Mouse (Mus musculus) testis, adult 2 months (tissue): ENCODE measurements around the gene Akr1c13. TPM values are rescaled to one million over a fixed set of nuclear protein-coding genes. Genes with fewer than 3 reads are reported as not detected.
"Not testable (repeated sequence)": the region's sequence is repeated elsewhere in the genome, so short reads cannot be mapped to it uniquely, and the experiment has no call there.

Source experiments
- H3K27ac ChIP-seq: fragments of 200-500 bp; 2 replicates; pipeline ENCODE4 v1.5.1; 2012; ENCODE audit warnings: low read depth, low read length; ENCODE audit not compliant: control insufficient read depth, insufficient read depth
- H3K27me3 ChIP-seq: fragments of 200-500 bp; 2 replicates; pipeline ENCODE4 v1.6.1; 2012; ENCODE audit warnings: mild to moderate bottlenecking, low read length, moderate library complexity; ENCODE audit not compliant: control insufficient read depth, insufficient read depth
- H3K36me3 ChIP-seq: fragments of 200-500 bp; 2 replicates; pipeline ENCODE4 v1.6.1; 2012; ENCODE audit warnings: mild to moderate bottlenecking, low read length; ENCODE audit not compliant: control insufficient read depth, insufficient read depth
- H3K4me1 ChIP-seq: fragments of 200-500 bp; 2 replicates; pipeline ENCODE4 v1.6.1; 2012; ENCODE audit warnings: low read length; ENCODE audit not compliant: control insufficient read depth, insufficient read depth
- H3K4me3 ChIP-seq: fragments of 200-500 bp; 2 replicates; pipeline ENCODE4 v1.5.1; 2012; ENCODE audit warnings: low read depth, mild to moderate bottlenecking, low read length, moderate library complexity, mixed read lengths; ENCODE audit not compliant: control insufficient read depth
- CTCF ChIP-seq: fragments of 200-500 bp; IDR thresholded peaks from 2 replicates; pipeline ENCODE4 v1.5.1; 2012; ENCODE audit warnings: low read depth, mild to moderate bottlenecking, inconsistent platforms, low read length, moderate library complexity; ENCODE audit not compliant: control insufficient read depth, insufficient read depth, insufficient replicate concordance
- POLR2A ChIP-seq: fragments of 200-500 bp; IDR thresholded peaks from 2 replicates; pipeline ENCODE4 v1.6.1; 2012; ENCODE audit warnings: low read depth, mild to moderate bottlenecking, inconsistent platforms, low read length, moderate library complexity; ENCODE audit not compliant: control insufficient read depth
- polyA plus RNA-seq: library from polyadenylated mRNA; depleted of rRNA; stranded (reverse); fragments of >200 nt; gene quantifications from 2 replicates; pipeline ENCODE4 v1.2.3, GENCODE M21; 2012

Gene Akr1c13
- polyA plus RNA-seq, 1 experiment, result 4.0 TPM

DNA sequence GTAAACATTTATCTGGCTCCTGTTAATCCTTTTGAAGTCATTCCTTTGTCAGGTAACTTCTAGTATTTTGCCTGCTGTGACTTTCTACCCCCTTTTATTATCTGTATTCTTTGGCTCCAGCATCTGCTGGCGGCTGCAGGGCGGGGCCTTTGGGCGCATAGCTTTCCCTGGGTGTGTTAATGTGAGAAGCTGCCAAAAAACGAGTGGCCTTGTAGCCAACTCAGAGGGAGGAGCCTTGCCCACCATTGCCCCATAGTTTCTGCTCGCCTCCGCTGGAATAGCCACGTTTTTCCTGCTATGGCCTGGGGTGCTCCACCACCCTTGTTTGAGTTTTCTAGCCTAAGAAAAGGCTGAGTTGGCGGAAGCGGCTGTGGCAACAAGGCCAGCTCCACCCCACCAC is 7.8 kb upstream of the Akr1c13 start:
- Histone ChIP-seq H3K4me3 (no peak overlapping the region), H3K36me3 (no peaks in the 10 kb centered on the region), H3K27ac (no peak overlapping the region), H3K4me1 (peaks cover 5% of the 10 kb centered on the region), H3K27me3 (no peaks in the 10 kb centered on the region)
- TF ChIP-seq POLR2A (no peak), CTCF (no peak)

DNA sequence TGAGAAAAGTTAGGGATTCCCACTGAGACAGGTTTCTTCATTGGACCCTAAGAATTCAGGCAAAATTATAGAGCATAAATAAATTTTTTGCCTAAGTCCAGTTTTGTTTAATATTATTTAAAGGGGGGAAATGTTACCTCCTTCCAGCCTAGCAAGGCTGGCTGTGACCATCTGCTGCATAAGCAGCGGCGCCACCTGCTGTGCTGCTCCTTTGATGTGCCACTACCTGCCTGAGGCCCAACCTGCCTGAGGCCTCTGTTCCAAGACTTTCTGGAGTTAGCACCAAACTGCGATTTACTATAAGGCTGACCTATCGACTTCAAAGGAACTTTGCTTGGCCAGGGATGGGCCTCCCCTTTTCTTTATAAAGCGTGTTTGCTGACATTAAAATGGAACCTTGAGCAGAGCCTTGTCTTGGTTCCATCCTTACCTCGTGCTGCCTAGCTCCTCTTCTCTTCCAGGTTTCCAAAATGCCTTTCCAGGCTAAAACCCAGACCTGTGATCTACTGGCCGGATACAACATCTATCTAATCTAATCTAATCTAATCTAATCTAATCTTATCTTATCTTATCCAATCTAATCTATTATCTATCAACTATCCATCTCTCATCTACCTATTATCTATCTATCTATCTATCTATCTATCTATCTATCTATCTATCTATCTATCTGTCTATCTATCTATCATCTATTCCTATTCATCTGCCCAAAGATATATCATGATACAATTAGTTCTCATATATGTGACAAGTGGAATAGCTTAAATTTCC is 4.1 kb upstream of the Akr1c13 start:
- H3K27me3 ChIP-seq, H3K36me3 ChIP-seq, H3K27ac ChIP-seq, H3K4me3 ChIP-seq, H3K4me1 ChIP-seq: not testable (repeated sequence)

DNA sequence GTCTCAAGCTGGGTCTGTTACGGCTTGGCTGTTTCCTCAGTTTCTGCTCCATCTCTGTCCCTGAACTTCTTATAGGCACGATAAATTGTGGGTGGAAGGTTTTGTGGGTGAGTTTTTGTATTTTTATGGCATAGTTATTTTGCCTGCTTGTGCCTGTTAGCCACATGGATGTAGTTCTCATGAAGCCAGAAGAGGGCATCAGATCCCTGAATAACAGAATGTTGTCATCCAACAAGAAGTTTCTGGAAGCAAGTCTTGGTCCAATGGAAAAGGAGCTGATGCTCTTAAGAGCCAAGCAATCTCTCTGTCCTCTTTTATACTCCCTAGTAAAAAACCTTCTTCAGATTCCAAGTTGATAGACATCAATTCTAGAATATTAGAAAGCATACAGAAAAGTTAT is 2.8 kb upstream of the Akr1c13 start:
- no peak for TF ChIP-seq CTCF
- no peak for TF ChIP-seq POLR2A
- H3K27ac ChIP-seq, result no peak overlapping the region
- peaks cover 4% of the 10 kb centered on the region for H3K4me1 ChIP-seq
- H3K36me3 ChIP-seq, result no peaks in the 10 kb centered on the region
- H3K27me3 ChIP-seq, result no peaks in the 10 kb centered on the region
- H3K4me3 ChIP-seq, result no peak overlapping the region

- TF ChIP-seq POLR2A (no peak), CTCF (no peak)
- no peak overlapping the region for H3K4me3 ChIP-seq
- H3K4me1 ChIP-seq, result no peaks in the 10 kb centered on the region
- H3K27ac ChIP-seq, result no peak overlapping the region
- no peaks in the 10 kb centered on the region for H3K27me3 ChIP-seq
- no peaks in the 10 kb centered on the region for H3K36me3 ChIP-seq
Measured at GRCm38 (mm10) chr13:4192511-4192910, 1.6 kb downstream of the Akr1c13 start.

DNA sequence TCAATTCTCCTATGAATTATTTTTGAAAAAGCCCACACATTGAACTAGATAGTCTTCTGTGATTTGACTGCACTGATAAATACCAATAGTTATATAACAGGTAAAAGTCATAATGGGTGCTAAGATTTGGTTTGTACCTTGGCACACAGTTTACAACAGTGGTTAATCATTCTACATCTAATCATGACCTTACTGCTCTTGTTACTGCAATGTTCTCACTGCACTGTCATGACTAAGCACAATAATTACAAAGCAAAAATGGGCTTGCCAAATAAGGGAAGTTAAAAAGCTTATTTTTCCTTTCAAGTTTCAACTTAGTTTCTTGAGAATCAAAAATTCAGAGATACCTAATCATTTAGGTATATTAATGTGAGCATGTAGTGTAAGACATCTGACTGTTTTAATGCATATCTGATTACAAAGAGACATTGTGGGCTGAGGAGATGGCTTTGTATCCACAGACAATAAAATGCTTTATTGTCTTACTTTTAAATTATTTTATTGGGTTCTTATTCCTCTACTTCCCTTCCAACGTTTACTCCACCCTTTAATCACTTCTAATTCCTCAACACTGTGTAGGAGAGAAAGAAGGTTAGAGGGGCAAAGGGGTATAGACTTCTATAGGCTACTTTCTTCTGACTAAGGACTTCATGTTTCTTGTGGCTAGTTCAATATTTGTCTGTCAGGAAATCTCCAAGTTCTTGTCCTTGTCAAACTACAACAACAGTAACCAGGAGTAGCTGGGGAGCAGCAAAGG is 15.4 kb downstream of the Akr1c13 start:
- no peaks in the 10 kb centered on the region for H3K36me3 ChIP-seq
- H3K27me3 ChIP-seq, result no peaks in the 10 kb centered on the region
- TF ChIP-seq CTCF (no peak), POLR2A (no peak)
- H3K27ac ChIP-seq, result no peak overlapping the region
- H3K4me3 ChIP-seq, result no peak overlapping the region
- no peaks in the 10 kb centered on the region for H3K4me1 ChIP-seq

DNA sequence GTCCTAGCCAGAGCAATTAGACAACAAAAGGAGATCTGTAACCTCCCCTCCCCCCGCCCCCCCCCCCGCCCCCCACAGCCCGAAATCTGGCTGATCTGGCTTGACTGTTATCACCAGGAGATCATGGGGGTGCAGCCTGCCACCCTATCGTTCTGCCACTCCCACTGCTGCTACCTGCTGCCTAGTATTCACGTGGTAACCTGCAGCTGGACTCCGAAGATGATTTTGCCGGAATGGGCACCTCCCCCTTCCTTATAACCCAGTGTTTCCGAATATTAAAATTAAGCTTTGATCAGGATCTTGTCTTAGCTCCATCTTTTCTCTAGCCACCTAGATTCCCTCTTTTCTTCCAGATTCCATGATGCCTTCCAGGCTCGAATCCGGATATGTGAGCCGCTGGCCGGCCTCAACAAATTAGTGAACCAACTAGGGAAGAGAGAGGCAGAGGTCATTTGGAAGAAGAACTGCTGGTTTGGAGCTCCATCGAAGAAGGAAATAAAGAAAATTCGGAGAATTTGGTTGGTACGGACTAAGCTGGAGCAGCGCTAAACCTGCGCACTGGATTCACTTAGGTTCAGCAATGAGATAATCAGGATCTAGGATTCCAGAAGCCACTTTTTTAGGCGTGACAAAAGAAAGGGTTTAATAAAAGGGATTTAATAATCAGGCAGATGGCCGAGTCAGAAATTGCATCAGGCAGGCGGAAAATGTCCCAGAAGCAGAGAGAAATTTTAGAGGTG is 20.8 kb downstream of the Akr1c13 start:
- Histone ChIP-seq H3K4me1 (no peaks in the 10 kb centered on the region), H3K36me3 (no peaks in the 10 kb centered on the region), H3K27ac (no peak overlapping the region), H3K27me3 (no peaks in the 10 kb centered on the region), H3K4me3 (no peak overlapping the region)
- no peak for TF ChIP-seq POLR2A
- TF ChIP-seq CTCF, result no peak

DNA sequence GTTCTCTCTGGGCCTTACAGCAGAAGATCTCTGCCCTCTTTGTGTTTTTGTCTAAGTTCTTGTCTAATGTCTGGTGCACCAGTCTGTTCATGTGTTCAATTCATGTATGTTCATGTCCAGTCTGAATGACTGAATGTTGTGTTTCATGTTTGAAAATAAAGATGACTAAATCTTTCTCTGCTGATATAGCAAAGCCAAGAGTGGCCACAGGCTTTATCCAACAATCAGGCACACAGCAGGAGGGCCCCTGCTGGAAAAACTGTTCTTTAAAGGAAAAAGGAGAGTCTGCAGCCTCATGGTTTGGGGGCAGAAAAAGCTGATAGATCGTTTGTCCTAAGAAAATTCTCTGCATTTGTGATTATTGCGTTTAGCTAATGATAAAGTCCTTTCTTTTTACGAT is 21.4 kb downstream of the Akr1c13 start:
- Histone ChIP-seq H3K4me1 (no peaks in the 10 kb centered on the region), H3K4me3 (no peak overlapping the region), H3K27me3 (no peaks in the 10 kb centered on the region), H3K36me3 (no peaks in the 10 kb centered on the region), H3K27ac (no peak overlapping the region)
- TF ChIP-seq CTCF (no peak), POLR2A (no peak)

DNA sequence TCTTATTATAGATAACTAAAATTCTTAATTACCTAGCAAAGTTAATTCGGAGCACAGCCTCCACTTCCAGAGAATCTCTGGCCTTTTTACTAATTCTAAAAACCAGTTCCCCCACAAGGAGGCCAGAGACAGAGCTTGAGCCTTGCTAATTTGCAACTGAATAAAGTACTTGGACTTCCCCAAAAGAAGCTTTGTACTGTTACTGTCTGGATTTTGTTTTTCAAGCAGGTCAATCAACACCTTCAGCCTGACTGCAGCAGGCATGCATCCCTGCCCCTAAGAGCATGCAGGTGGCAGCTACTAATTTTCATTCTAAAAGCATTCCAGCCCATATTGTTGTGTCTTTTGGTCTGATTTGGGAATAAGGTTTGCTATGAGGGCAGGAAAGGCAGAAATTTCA is 24.5 kb downstream of the Akr1c13 start:
- H3K27me3 ChIP-seq, H3K36me3 ChIP-seq, H3K27ac ChIP-seq, H3K4me3 ChIP-seq, H3K4me1 ChIP-seq: not testable (repeated sequence)
